Mouse (Mus musculus): Measurements from ENCODE around the gene Usp24. TPM values are rescaled to one million over a fixed set of nuclear protein-coding genes. Genes with fewer than 3 reads are reported as not detected.
"Not testable (repeated sequence)": the region's sequence is repeated elsewhere in the genome, so short reads cannot be mapped to it uniquely, and the experiment has no call there.

The Usp24 gene
- polyA plus RNA-seq, 2 experiments from 2014 or later = 9.9 to 12.9 TPM

DNA sequence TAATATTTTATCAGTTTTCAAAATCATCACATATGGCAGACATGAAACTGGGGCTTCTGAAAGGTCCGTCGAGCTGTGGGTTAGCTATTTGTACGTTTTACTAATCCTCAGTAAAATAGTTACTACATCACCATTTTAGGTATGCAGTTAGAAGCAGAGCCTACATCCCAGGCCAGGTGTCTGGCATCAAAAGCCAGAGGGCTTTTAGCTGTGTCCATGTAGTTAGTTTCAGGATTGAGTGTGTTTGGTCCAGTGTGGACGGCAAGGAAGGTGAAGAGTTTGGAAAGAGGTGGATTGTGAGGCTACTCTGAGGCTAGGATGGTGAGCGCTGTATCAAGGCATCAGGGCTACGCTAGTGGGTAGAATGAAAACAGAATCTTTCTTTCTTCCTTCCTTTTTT is 3.0 kb downstream of the Usp24 start:
- no peak for ATAC-seq

DNA sequence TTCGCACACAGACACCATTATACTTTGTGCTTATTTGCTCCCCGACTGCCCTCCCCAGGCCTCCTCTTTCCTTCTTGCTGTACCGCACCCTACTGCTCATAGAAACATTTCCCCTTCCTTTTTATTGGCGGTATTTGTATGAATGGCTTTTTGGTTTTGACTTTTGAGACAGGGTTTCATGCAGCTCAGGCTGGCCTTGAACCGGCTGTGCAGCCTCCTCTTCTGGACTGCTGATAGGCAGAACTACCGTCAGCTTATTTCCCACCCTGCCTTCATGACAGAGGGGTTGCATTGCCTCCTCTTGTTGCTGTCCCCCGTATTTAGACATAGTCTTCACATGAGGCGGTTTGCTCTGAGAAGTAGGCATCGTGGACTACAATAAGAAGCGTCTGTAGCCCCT is 6.8 kb downstream of the Usp24 start:
- no peak for ATAC-seq

DNA sequence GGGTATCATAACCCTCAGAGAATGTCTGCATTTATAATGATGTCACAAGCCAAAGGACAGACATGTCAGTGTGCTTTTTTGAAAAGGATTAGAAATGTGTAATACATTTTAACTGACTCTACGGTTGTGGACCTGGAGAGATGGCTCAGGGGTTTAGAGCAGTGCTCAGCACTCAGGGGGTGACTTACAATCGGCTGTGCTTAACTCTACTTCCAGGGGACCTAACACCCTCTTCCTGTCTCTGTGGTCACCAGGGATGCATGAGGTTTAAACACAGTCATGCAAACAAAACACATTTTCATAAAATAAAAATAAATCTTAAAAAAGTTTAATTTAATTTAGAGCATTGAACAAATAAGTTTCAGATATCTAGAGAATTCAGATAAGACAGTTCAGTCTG is 7.3 kb downstream of the Usp24 start:
- ATAC-seq = peak; percentile 51

DNA sequence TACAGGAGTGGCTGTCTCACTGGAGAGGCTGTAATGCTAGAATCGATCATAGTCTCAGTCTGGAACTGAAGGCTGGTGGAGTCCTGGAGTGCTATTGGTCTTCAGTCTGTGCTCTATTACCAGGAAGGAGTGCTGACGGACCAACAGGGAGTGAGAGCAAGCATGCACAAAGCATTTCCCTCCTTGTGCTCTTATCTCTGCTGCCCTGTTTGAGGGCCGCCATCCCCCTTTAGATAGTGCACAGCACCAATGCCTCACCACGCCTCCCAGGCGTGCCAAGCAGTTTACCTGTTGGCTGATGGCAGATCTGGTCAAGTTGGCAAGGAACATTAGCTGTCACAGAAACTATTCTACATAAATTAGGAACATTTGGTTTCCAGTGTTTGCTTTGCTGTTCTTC is 11.4 kb downstream of the Usp24 start:
- ATAC-seq = no peak

DNA sequence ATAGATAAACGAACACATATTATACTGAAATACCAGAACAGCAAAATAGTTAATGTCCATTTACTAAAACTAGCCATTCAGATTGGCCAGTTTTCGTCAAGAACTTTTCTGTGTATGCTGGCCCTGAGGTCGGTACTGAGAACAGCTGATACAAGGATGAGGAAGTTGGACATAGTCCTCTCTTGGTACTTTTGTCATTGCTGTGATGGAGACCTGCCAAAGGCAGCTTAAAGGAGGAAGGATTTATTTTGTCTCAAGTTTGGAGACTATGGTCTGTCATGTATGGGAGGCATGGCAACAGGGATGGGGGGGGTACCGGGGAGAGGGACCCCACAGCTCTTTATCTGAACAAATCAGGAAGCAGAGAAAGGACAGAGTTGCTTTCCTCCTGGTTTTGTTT is 12.7 kb downstream of the Usp24 start:
- no peak for ATAC-seq

DNA sequence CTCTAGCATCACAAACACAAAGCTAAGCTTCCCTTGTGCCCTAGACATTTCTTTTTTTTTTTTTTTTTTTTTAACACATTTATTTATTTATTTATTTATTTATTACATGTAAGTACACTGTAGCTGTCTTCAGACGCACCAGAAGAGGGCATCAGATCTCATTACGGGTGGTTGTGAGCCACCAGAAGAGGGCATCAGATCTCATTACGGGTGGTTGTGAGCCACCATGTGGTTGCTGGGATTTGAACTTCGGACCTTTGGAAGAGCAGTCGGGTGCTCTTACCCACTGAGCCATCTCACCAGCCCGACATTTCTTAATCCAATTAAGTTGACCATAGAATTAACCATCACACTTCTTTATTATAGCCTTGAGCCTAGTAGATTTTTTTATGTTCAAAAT is 13.2 kb downstream of the Usp24 start:
- ATAC-seq = peak; percentile 32

DNA sequence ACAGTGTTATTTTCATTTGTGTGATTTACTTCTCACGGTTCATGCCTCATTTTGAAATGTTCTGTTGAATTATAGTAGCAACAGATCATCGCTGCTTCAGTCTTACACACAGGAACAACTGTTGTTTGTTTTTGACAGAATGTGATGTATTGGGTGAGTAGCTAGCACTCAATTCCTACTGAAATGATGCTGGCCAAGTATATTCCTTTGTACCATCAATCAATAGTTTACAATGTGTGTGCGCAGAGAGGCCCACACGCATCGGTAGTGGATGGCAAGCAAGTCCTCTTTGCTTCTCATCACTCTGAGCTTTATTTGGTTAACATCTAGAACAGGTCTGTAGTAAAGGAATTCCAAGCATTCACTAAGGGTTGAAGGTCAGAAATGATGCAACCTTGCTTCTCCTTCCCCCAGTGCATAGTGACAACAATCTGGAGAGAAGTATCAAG is 14.4 kb downstream of the Usp24 start:
- no peak for ATAC-seq

DNA sequence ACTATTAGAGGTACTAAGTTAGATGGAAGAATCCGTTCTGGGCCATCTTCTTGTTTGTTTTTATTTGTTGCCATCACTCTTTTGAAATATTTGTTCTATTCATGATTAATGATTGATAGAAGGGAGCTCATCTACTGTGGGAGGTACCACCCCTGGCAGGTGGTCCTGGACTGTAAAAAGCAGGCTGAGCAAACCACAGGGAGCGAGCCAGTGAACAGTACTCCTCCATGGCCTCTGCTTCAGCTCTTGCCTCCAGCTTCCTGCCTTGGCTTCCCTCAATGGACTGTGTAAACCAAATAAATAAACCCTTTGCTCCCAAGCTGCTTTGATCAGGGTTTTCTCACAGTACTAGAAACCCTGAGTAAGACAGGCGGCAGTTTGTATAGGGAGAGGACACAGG is 17.1 kb downstream of the Usp24 start:
- no peak for ATAC-seq

DNA sequence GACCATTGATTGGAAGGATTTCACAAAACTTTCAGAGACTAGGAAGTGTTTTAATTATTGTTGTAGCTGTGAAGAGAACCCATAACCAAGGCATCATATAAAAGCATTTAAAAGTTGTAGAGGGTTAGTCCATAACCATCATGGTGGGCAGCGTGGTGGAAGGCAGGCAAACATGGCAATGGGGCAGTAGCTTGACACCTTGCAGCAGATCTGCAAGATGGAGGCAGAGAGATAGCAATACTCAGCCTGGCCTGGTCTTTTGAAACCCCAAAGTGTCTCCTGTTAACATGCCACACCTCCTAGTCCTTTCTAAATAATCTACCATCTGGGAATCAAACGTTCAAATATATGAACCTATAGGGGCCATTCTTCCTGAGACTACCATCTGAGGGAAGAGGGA is 17.6 kb downstream of the Usp24 start:
- ATAC-seq = no peak

DNA sequence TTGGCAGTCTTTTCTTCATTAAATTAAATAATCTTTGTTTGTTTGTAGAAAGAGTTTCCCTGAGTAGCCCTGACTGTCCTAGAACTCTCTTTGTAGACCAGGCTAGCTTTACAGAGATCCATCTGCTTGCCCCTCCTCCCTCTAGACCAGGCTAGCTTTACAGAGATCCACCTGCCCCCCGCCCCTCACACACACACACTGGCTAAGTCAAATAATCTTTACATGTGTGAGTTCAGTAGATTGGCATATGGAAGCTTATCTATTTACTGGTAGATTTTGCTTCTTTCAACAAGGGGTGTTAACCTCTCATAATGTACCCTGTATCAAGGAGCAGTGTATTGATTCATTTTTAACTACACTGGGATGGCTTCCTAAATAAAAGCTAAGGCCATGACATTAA is 19.8 kb downstream of the Usp24 start:
- no peak for ATAC-seq

DNA sequence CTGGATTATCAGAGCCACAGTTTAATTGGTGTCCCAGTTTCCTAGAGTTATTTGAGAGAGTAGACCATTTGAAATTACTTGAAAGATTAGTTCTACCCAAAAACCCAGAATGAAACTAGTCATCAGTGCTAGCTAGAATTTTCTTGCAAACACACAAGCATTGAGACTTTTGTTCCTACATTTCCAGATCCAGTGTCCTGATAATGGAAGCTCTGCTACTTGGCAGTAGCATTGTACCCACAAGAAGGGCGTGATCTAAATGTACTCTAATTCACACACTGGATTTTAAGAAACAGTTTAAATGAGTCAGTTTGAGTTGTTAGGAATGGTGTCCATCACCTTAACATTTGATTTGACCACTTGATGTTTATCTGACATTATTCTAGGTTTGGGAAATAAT is 31.7 kb downstream of the Usp24 start:
- no peak for ATAC-seq

DNA sequence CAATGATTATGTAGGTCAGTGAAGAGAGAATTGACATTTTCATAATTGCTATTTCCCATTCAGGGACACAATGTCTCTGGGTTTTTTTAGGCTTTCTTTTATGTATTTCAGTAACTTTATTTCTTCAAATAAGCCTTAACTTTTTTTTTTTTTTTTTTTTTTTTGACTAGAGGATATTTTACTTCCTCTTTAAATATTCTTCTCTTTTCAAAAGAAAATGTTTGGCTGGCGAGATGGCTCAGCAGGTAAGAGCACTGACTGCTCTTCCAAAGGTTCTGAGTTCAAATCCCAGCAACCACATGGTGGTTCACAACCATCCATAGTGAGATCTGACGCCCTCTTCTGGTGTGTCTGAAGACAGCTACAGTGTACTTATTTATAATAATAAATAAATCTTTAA is 39.0 kb downstream of the Usp24 start:
- not testable (repeated sequence) for ATAC-seq

DNA sequence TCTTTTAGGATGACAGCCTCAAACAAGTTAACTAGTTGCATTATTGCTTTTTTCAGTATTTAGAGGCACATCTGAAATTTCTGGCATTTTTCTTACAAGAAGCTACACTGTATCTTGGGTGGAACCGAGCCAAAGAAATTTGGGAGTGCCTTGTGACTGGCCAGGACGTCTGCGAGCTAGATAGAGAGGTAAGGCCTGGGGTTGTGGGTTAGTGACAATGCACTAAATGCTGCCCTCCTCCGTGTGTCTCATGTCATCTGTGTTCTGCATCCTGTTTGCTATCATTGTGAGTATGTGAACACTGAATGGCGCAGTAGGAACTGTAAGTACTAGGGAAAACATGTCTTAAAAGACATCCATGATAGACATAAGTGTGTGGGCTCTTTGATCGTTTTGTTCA is 54.0 kb downstream of the Usp24 start:
- ATAC-seq = no peak

DNA sequence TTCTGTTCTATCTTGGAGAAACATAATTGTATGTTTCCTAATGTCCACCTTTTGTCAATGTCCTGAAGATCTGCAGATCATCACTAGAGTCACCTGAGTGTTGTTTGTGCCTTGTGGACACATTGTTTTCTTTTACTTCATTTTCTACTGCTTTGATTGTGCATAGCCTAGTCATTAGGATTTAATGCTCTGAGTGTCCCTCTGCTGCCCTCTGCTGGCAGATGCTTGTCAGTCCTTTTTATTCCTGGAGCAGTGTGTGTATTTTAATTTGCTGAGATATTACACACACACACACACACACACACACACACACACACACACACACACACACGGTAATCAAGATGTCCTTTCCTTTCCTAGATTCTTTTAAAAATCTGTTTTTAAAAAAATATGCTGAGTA is 59.8 kb downstream of the Usp24 start:
- peak; percentile 71 for ATAC-seq

DNA sequence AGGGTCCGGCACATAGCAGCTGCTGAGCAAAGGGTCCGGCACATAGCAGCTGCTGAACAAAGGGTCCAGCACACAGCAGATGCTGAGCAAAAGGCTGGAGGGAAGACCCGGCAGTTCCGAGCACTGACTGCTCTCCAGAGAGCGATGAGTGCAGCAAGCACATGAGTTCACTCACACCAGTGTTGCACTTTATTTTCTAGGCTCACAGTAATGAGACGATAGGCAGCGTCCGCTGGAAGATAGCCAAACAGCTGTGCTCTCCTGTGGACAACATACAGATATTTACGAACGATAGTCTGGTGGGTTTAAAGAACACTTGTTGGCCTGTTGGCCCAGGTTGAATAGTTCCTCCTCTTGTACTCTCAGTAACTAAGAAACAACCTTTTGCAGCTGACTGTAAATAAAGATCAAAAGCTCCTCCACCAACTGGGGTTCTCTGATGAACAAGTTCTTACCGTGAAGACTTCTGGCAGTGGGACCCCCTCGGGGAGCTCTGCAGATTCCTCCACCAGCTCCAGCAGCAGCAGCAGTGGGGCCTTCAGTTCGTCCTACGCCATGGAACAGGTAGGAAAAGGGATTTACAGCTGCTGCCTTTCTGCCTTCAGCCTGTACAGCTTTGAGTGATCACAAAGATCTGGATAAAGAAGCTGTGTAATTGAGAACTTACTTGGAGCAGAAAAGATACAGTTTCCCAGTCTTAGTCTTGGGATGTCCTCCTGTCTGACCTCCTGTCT is 63.0 kb downstream of the Usp24 start:
- ATAC-seq = no peak

DNA sequence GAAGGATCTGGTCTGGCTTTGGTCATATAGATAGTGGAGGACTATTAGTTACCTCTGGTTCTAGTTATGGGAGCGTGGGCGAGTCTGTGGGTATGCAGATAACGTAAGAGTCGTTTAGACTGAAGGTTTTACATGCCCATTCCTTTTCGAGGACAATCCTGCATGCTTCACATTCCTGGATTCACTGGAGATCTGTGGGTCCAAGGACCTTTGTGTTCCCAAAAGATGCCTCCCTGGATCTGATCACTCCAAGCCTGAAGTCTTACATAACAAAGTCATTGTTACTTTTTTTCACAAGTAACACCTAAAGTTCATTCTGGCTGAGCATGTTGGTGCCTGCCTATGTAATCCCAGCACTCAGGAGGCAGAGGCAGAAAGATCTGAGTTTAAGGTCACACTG is 65.1 kb downstream of the Usp24 start:
- ATAC-seq = no peak

DNA sequence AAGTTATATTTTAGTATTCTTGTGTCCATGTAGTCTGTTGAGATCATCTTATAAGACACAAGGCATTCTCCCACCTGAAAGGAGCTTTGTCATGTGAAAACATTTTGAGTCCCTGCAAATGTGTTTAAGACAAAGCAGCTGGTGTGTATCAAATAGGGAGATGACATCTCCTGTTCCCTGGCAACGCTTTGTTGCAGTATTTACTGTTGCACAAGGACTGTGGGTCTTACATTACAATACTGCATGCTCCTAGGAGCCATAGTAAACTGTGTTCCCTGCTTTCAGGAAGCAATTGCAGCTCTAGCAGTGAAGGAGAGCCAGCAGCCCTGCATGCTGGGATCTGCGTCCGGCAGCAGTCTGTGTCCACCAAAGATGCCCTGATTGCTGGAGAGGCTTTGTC is 73.9 kb downstream of the Usp24 start:
- no peak for ATAC-seq

DNA sequence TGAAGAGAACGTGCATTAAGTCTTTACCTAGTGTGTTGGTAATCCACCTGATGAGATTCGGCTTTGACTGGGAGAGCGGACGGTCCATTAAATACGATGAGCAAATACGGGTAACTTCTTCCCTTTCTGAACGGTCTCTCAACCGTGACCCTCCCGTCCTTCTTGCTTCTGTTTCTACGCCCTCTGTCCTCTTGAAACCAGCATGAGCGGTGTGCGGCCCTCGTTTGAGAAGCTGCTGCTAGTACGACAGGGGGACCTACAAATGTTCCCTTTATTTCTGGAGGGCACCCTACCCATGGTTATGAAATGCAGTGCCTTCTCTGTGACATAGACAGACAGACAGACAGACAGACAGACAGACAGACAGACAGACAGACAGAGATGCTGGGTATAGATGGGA is 93.6 kb downstream of the Usp24 start:
- ATAC-seq = no peak

DNA sequence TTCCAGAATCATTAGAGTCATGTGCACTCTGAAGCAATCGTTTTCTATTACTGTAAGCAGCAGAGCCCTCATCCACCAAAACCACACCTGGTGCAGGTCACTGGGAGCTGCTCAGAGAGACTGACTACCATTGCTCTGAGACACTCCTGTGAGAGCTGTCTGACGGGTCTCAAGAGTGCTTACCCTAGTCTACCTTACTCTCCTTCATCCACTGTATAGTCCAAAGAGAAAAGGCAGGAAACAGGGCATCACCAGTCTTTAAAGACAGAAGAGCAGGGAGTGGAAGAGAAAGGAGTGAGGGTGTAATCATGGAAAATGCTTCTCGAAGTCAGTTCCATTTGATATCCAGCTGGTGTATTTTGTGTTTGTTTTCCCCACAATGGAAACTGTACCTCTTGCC is 103.2 kb downstream of the Usp24 start:
- ATAC-seq = no peak

DNA sequence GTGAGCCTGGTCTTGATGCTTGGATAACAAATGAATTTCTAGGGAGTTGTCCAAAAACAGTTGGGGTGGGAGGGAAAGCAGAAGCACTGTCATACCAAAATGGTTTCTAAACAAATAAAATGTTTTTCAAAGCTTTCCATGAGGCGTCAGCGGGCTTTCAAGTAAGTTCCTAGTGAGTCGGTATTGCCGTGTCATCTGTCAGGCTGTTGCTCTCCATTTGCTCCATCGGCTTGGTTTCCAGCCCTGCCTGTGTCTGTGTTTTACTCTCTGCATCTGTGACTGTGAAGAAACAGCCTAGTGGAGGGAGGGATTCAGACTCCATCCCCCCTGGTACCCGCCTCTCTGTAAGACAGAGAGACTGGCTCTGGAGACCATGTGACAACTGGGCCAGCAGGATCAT is 103.8 kb downstream of the Usp24 start:
- ATAC-seq = no peak

DNA sequence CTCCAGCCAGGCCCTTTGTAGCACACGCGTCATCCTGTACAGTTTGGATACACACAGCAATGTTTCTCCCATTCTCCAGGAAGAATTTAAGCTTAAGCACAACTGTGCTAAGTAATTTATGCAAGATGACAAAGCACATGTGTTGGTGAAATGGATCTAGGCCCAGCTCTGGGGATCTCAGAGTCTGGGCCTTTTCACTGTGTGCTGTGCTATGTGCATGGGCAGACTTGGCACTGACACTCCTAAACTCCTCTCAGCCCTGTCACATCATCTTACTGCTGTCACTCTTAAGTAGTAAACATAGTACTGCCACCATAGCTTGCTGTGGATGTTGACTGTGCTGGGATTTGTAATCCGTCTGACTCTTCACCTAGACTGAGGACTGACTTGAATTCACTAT is 106.6 kb downstream of the Usp24 start:
- ATAC-seq = no peak

DNA sequence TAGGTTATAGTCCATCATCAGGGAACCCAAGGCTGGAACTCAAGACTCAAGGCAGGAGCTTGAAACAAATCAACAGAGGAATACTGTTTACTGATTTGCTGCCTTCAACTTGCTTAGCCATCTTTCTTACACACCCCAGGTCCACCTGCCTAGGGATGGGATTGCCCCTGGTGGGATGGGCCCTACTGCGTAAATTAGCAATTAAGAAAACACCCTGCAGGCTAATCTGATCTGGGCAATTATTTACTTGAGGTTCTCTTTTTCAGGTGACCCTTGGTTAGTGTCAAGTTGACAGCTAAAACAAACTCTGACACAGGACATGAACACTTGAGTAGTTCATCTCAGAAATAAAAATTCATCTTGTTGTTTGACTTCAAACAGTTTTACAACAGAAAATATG is 108.5 kb downstream of the Usp24 start:
- no peak for ATAC-seq

DNA sequence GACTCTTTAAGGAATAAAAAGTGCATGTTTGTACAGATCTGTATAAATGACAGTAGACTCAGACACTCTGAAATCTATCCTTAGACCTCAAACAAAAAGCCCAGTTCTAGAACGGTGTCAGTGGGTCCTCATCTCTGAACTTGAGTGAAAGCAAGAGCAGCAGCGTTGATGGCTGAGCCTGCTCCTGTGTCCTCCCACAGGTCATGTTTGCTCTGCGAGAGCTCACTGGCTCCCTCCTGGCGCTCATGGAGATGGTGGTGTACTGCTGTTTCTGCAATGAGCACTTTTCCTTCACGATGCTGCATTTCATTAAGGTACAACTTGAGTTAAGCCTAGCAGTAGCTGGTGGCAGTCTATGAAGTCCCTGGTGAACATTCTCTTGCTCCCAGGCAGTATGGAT is 110.3 kb downstream of the Usp24 start:
- no peak for ATAC-seq

DNA sequence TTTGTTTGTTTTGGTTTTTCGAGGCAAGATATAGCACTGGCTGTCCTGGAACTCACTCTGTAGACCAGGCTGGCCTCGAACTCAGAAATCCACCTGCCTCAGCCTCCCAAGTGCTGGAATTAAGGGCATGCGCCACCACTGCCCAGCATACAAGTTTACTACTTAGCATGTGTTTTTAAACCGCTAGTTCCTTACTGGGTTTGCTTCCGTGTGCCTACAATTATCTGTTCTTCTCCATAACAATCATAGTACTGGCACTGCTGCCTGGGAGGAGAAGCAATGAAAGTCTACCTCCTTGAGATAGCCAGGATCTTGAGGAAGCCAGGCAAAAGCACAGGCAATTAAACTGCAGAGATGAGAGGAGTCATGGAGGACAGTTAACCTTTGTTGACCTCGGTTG is 112.6 kb downstream of the Usp24 start:
- ATAC-seq = no peak

DNA sequence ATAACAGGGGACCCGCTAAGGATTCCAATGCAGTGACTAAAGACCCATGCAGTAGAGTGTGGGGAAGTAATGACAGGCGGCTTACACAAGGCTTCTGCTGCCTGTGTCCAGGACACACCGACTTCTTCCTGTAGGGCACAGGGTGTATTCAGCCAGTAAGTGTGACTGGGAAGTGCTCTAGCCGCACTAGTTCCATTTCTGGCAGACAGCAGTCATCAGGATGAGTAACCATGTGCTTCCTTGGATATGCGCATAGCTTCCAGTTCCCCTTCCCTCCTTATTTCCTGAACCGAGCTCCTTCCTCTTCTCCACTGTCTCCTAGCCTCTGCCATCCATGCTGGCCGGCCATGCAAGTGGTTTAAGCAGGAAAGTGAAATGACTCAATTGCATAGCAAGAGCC is 113.1 kb downstream of the Usp24 start:
- ATAC-seq = no peak

All from CD4-positive, CD25-positive, alpha-beta regulatory T cell, adult 4 months (primary cell).